Mouse (Mus musculus) heart, embryonic 16.5 days (tissue): ENCODE results near the gene Prc1. TPM values are rescaled to one million over a fixed set of nuclear protein-coding genes. Genes with fewer than 3 reads are reported as not detected.

Source experiments
- ATAC-seq: fragments of 200-750 bp; cut with Nextera tagmentation; replicated peaks from 2 replicates; pipeline ENCODE4 v1.8.0; 2017; ENCODE audit warnings: moderate number of reproducible peaks; ENCODE audit not compliant: insufficient read depth, low FRiP score; ENCODE audit errors: extremely low read depth
- H3K27ac ChIP-seq: fragments of 300-500 bp; sonication (generic); 2 replicates; pipeline ENCODE4 v1.5.1; 2014; ENCODE audit warnings: mild to moderate bottlenecking, low read length, control low read depth, moderate library complexity
- H3K27me3 ChIP-seq: fragments of 300-500 bp; sonication (generic); 2 replicates; pipeline ENCODE4 v1.6.1; 2014; ENCODE audit warnings: low read length, mixed read lengths; ENCODE audit not compliant: control insufficient read depth, insufficient read depth
- H3K36me3 ChIP-seq: fragments of 300-500 bp; sonication (generic); 2 replicates; pipeline ENCODE4 v1.6.1; 2014; ENCODE audit not compliant: control insufficient read depth, insufficient read depth
- H3K4me1 ChIP-seq: fragments of 300-500 bp; sonication (generic); 2 replicates; pipeline ENCODE4 v1.6.1; 2014; ENCODE audit warnings: low read length, mixed read lengths; ENCODE audit not compliant: control insufficient read depth, insufficient read depth
- H3K4me2 ChIP-seq: fragments of 300-500 bp; sonication (generic); 2 replicates; pipeline ENCODE4 v1.6.1; 2014; ENCODE audit warnings: low read depth, mild to moderate bottlenecking, control low read depth, low read length
- H3K4me3 ChIP-seq: fragments of 300-500 bp; sonication (generic); 2 replicates; pipeline ENCODE4 v1.5.1; 2014; ENCODE audit warnings: mild to moderate bottlenecking, control low read depth, low read length
- H3K9ac ChIP-seq: fragments of 300-500 bp; sonication (generic); 2 replicates; pipeline ENCODE4 v1.6.1; 2014; ENCODE audit warnings: low read length, control low read depth
- H3K9me3 ChIP-seq: fragments of 300-500 bp; sonication (generic); replicated peaks from 2 replicates; pipeline ENCODE4 v1.6.1; 2016; ENCODE audit warnings: low read length; ENCODE audit not compliant: control insufficient read depth
- WGBS: fragments of 180-500 bp; shearing (Covaris S2); extraction: QIAGEN DNeasy Blood & Tissue Kit; methylation state at CpG from one replicate; pipeline ENCODE4 v1.1.7; 2014; 5-methylcytosine and 5-hydroxymethylcytosine counted together
- polyA plus RNA-seq: library from polyadenylated mRNA; unstranded; fragments of >200 nt; fragmentation: Nextera tagmentation; extraction: Ambion mirVana; gene quantifications from 2 replicates; pipeline ENCODE4 v1.2.1, GENCODE M21; 2015

The Prc1 gene
- polyA plus RNA-seq, 1 experiment from 2014 or later: 164 TPM

DNA sequence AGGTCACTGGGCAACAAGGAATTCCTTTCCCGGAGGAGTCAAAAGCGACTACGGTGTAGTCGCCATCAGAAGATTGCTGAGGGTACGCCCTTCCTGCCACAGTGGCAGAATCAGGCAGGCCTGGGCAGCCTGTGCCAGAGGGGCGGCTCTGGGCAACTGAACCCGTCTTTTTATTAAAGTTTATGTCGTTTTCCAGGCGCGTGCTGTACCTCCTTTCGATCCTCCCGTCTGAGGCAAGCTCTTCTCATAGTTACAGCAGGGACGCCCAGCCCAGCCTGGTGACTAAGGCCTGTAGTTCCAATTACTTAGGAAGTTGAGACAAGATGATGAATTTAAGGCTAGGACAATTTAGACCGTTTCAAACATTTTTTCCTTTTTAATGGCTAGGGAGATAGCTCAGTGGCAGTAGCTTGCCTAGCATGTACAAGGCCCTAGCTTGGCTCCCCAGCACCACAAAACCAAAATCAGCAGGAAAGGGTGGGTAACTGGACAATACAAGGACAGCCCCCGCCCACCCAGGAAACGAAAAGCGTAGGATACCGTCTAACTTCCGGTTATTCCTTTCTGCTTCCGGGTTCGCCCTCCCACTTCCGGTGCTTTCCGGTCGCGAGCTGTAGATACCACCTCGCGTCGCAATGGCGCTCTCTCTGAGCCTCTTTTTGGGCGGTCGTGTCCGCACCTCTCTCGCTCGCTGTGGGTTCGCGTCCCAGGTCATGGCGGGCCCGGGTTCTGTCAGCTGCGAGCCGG, 33.5 kb upstream of the Prc1 start, which contains the start of gene Ngrn:
Ngrn (plus strand) TSS at position 591 of the 747 bp plus-strand sequence.
- H3K4me1 ChIP-seq: peaks cover 10% of the 10 kb centered on the region
- peak within 1 kb of the TSS; percentile 86 for H3K9ac ChIP-seq
- ATAC-seq: peak; percentile 83
- no peaks in the 10 kb centered on the region for H3K9me3 ChIP-seq
- peak within 1 kb of the TSS; percentile 81 for H3K4me2 ChIP-seq
- H3K36me3 ChIP-seq: peaks cover 14% of the 10 kb centered on the region
- peak within 1 kb of the TSS; percentile 81 for H3K4me3 ChIP-seq
- WGBS: 25% methylated on average over 40 of the region's 40 CpGs
- H3K27me3 ChIP-seq: peaks cover 25% of the 10 kb centered on the region
- peak within 1 kb of the TSS; percentile 67 for H3K27ac ChIP-seq

DNA sequence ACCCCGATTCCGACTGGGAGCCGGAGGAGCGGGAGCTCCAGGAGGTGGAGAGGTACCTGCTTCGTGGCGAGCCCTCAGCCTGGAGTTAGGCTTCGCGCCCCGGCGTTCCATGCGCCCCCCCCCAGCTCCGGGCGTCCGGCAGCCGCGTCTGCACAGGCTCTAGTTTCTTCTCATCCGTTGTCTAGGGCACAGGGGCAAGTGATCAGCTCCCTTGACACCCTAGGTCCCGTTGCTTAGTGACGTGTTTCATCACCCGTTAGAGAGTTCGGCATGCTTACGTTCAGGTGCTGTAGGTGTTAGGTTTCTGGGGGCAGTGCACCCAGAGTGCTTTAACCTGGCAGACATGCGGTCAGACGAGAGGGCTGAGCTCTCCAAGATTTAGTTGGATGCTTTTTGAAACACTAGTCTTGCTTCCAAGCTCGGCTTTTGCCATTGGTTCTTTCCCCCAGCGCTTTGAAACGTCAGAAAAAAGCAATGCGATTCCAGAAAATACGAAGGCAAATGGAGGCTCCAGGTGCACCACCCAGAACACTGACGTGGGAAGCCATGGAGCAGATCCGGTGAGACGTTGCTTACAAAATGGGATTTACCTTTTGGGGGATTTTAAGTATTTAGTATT, 32.8 kb upstream of the Prc1 start:
- Histone ChIP-seq H3K27me3 (peaks cover 23% of the 10 kb centered on the region), H3K36me3 (peaks cover 15% of the 10 kb centered on the region), H3K9ac (peak overlapping the region; percentile 86), H3K27ac (peak overlapping the region; percentile 67), H3K4me3 (peak overlapping the region; percentile 81), H3K4me2 (peak overlapping the region; percentile 81), H3K9me3 (no peaks in the 10 kb centered on the region), H3K4me1 (peaks cover 10% of the 10 kb centered on the region)
- 2% methylated on average over 32 of the region's 32 CpGs for WGBS
- ATAC-seq: no peak

DNA sequence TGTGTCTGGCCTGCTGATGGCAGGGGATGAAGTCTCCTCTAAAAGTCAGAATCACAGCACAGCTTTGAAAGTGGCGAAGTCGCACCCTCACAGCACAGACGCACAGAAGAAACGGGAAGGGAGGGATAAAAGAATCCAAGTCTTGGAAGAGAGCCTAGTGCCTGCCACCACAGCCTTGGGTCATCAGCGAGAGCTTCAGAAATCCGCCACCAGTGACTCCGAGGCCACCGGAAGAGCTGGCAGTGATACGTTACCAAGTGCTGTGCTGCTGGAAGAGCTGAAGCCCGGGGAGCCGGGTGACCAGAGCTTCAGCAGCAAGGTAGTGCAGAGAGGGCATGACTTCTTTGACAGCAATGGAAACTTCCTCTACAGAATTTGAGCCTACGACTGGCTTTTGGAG, 29.6 kb upstream of the Prc1 start:
- H3K36me3 ChIP-seq: peaks cover 19% of the 10 kb centered on the region
- no peak overlapping the region for H3K27ac ChIP-seq
- H3K4me3 ChIP-seq: no peak overlapping the region
- peaks cover 13% of the 10 kb centered on the region for H3K4me1 ChIP-seq
- peaks cover 4% of the 10 kb centered on the region for H3K27me3 ChIP-seq
- no peak overlapping the region for H3K9ac ChIP-seq
- WGBS: 90% methylated on average over 12 of the region's 12 CpGs
- H3K9me3 ChIP-seq: no peaks in the 10 kb centered on the region
- no peak overlapping the region for H3K4me2 ChIP-seq
- ATAC-seq: no peak

DNA sequence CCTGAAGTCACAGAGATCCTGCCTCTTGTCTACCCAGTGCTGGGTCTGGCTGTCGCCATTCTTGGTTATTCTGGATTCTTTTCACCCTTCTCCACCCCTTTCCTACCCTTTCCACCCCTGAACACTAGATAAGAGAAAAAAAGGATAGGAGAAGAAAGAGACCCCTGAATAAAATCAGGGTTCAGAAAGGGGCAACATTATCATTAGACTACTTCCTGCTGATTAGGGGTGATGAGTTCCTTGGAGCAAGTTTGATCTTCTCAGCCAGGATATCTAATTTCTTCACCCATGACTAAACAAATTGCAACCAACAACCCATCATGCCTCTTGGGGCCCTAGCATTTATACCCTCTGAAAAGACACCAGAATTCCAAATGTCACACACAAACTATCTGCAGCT, 26.5 kb upstream of the Prc1 start:
- no peak overlapping the region for H3K4me2 ChIP-seq
- no peaks in the 10 kb centered on the region for H3K9me3 ChIP-seq
- H3K4me3 ChIP-seq: no peak overlapping the region
- ATAC-seq: no peak
- 74% methylated on average over 1 of the region's 1 CpGs for WGBS
- H3K9ac ChIP-seq: no peak overlapping the region
- H3K4me1 ChIP-seq: peaks cover 21% of the 10 kb centered on the region
- no peak overlapping the region for H3K27ac ChIP-seq
- no peaks in the 10 kb centered on the region for H3K27me3 ChIP-seq
- H3K36me3 ChIP-seq: peaks cover 21% of the 10 kb centered on the region

DNA sequence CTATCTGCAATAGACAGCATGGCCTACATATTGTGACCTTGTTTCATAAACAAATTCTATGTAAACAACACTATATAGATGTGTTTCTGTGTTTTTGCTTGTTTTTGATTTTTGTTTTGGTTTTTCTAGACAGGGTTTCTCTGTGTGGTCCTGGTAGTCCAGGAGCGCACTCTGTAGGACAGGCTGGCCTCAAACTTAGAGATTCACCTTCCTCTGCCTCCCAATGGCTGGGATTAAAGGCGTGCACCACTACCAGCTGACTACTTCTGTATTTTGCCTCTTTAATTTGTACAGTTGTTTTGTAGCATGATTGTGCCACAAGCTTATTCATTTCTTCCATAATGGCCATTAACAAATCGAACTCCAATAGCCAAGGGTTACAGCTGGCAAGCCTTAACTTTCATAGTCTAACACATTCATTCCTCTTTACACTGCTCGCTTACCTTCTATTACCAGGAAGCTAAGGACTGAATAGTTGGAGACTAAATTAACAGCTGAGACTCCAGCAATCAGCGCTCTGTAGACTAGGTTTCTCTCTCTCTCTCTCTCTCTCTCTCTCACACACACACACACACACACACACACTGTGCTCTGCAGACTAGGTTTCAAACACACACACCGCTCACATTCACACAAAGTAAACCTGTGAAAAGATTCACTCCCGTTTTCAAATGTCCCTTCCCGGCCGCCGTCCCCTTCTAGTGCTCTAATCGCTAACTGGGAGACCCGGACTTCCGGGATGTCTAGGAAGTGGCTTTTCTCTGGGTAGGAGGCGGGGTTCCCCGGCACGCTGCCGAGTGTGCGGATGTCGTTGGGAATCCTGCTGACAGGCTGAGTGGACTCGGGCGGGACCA, 25.1 kb upstream of the Prc1 start, which contains the start of gene Vps33b:
Vps33b (plus strand) TSS at position 753 of the 854 bp plus-strand sequence.
- H3K36me3 ChIP-seq: peaks cover 34% of the 10 kb centered on the region
- WGBS: 3% methylated on average over 21 of the region's 21 CpGs
- ATAC-seq: peak; percentile 89

DNA sequence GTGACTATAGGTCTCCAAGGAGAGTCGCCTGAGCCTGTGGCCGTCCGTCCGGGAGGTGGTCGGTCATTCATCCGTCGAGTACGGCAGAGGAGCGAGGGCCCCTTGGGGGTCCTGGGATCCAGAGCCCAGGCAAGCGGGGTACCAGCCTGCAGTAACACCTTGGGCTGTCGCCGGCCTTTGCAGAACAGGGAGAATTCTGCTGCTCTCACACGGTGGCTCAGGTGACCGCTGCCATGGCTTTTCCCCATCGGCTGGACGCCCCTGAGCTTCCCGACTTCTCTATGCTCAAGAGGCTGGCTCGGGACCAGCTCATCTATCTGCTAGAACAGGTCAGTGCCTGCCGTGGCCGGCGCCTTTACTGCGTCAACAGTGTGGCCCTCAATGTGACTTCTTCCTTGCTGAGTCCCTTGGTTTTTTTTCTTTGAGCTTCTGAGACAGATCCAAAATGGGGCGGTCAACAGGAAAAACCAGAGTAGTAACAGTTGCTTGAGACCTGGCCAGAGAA, 24.4 kb upstream of the Prc1 start:
- under 1% methylated on average over 23 of the region's 23 CpGs for WGBS
- peak overlapping the region; percentile 73 for H3K27ac ChIP-seq
- H3K36me3 ChIP-seq: peaks cover 35% of the 10 kb centered on the region
- H3K27me3 ChIP-seq: no peaks in the 10 kb centered on the region
- H3K4me1 ChIP-seq: peaks cover 21% of the 10 kb centered on the region
- H3K9ac ChIP-seq: peak overlapping the region; percentile 88
- ATAC-seq: peak; percentile 43
- peak overlapping the region; percentile 95 for H3K4me2 ChIP-seq
- H3K4me3 ChIP-seq: peak overlapping the region; percentile 91
- H3K9me3 ChIP-seq: peaks cover 9% of the 10 kb centered on the region

More for the DNA sequence above, 25.1 kb upstream of the Prc1 start, which contains the start of gene Vps33b:
- Histone ChIP-seq H3K4me2 (peak within 1 kb of the TSS; percentile 95), H3K9me3 (peaks cover 2% of the 10 kb centered on the region; the same call in 1 of the 2 replicates), H3K4me1 (peaks cover 21% of the 10 kb centered on the region), H3K9ac (peak within 1 kb of the TSS; percentile 88), H3K27me3 (no peaks in the 10 kb centered on the region), H3K27ac (peak within 1 kb of the TSS; percentile 73), H3K4me3 (peak within 1 kb of the TSS; percentile 91)

DNA sequence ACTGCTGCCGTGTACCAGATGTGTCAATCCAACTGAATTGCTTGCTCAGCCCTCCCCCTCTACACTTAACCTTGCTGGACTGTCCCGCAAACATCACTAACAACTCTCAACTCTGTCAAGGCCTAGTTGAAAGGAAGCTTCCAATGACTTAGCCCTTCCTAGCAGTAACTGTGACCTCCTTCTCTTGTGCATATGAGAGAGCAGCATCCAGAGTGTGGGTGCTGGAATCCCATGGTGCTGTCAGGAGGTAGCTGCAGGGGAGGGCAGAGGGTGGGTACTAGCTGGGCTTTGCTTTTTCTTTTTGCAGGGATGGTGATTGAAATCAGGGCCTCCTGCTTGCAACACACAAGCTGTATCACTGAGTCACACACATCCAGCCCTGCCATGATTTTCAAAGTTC, 20.8 kb upstream of the Prc1 start:
- ATAC-seq: no peak
- Histone ChIP-seq H3K4me3 (no peak overlapping the region), H3K4me1 (peaks cover 21% of the 10 kb centered on the region), H3K36me3 (peaks cover 42% of the 10 kb centered on the region), H3K9me3 (peaks cover 14% of the 10 kb centered on the region), H3K27ac (no peak overlapping the region), H3K4me2 (no peak overlapping the region), H3K27me3 (no peaks in the 10 kb centered on the region), H3K9ac (no peak overlapping the region)
- WGBS: 92% methylated on average over 2 of the region's 2 CpGs

DNA sequence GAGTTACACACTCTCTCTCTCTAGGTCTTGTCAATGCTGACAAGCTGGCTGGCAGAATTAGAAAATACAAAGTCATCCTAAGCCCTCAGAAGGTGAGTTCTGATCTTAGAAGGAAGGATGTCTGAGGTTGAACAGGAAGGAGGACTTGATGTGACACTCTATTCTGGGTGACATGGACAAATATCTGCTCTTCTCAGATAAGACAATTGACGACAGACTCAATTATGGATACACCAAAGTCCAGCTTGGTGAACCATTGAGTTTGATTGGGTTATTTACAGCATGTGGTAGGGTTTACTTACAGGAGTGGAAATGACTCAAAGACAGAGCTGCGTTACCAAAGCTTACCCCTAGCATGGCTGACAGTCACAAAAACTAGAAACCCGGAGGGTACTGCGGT, 17.9 kb upstream of the Prc1 start:
- ATAC-seq: no peak
- 92% methylated on average over 4 of the region's 4 CpGs for WGBS
- Histone ChIP-seq H3K4me2 (no peak overlapping the region), H3K9me3 (peaks cover 14% of the 10 kb centered on the region), H3K4me3 (no peak overlapping the region), H3K27ac (no peak overlapping the region), H3K27me3 (no peaks in the 10 kb centered on the region), H3K36me3 (peaks cover 48% of the 10 kb centered on the region), H3K4me1 (peaks cover 4% of the 10 kb centered on the region; the same call in 1 of the 2 replicates), H3K9ac (no peak overlapping the region)
